Mouse (Mus musculus) B cell, adult 2 months (primary cell): ENCODE measurements at regions not wholly inside any gene's neighbourhood (a gene's known extent, or its start where the extent isn't known, plus 50 kb on each side); places are given as distances from the start of the nearest gene placed in this dataset.

ENCODE experiments used
- DNase-seq, 2 experiments: peaks; one replicate each; pipeline ENCODE4 v3.0.0; 2022

GRCm38 (mm10) chr3:144011456-144012025 lies 193.5 kb downstream of the Lmo4 start:
- no peak for DNase-seq

GRCm38 (mm10) chr3:144010558-144010957 lies 194.5 kb downstream of the Lmo4 start:
- no peak for DNase-seq

- peak; percentile 17 to 24 for DNase-seq
These were observed 197.9 kb downstream of the Lmo4 start for GRCm38 (mm10) chr3:144007111-144007619.

- DNase-seq = no peak
These were observed 207.1 kb downstream of the Lmo4 start for GRCm38 (mm10) chr3:143997909-143998308.

- DNase-seq = no peak
These were observed 210.0 kb downstream of the Lmo4 start for GRCm38 (mm10) chr3:143995045-143995444.

- DNase-seq = no peak
These were observed 216.0 kb downstream of the Lmo4 start for GRCm38 (mm10) chr3:143988991-143989390.

GRCm38 (mm10) chr3:143988037-143988436 lies 217.0 kb downstream of the Lmo4 start:
- DNase-seq = peak in 1 of 2 experiments; percentile 12

- no peak for DNase-seq
These were observed 218.2 kb downstream of the Lmo4 start for GRCm38 (mm10) chr3:143986798-143987197.

GRCm38 (mm10) chr3:143986200-143986506 lies 218.9 kb downstream of the Lmo4 start:
- no peak for DNase-seq

- no peak for DNase-seq
These were observed 219.4 kb downstream of the Lmo4 start for GRCm38 (mm10) chr3:143985349-143986199.

- DNase-seq = no peak
These were observed 226.3 kb downstream of the Lmo4 start for GRCm38 (mm10) chr3:143978703-143979102.

- DNase-seq = no peak
These were observed 227.1 kb downstream of the Lmo4 start for GRCm38 (mm10) chr3:143977886-143978447.

- DNase-seq = no peak
These were observed 231.4 kb downstream of the Lmo4 start for GRCm38 (mm10) chr3:143973582-143973981.

GRCm38 (mm10) chr3:143972351-143972750 lies 232.7 kb downstream of the Lmo4 start:
- no peak for DNase-seq

GRCm38 (mm10) chr3:143970771-143971170 lies 234.2 kb downstream of the Lmo4 start:
- no peak for DNase-seq

- no peak for DNase-seq
These were observed 249.5 kb downstream of the Lmo4 start for GRCm38 (mm10) chr3:143955508-143955907.

- no peak for DNase-seq
These were observed 250.2 kb downstream of the Lmo4 start for GRCm38 (mm10) chr3:143954822-143955221.

- no peak for DNase-seq
These were observed 252.7 kb downstream of the Lmo4 start for GRCm38 (mm10) chr3:143952289-143952688.

- no peak for DNase-seq
These were observed 255.4 kb downstream of the Lmo4 start for GRCm38 (mm10) chr3:143949656-143950055.

- DNase-seq = no peak
These were observed 255.9 kb downstream of the Lmo4 start for GRCm38 (mm10) chr3:143949026-143949637.

GRCm38 (mm10) chr3:143947938-143948267 lies 257.1 kb downstream of the Lmo4 start:
- DNase-seq = no peak

- DNase-seq = no peak
These were observed 257.7 kb downstream of the Lmo4 start for GRCm38 (mm10) chr3:143947079-143947937.
